Mouse (Mus musculus) hindbrain, embryonic 11.5 days (tissue): ENCODE results near the gene Lhb. TPM values are rescaled to one million over a fixed set of nuclear protein-coding genes. Genes with fewer than 3 reads are reported as not detected.
A peak's percentile ranks its signal among the peaks of the same experiment; 100 is the strongest.
"Not testable (repeated sequence)": the region's sequence is repeated elsewhere in the genome, so short reads cannot be mapped to it uniquely, and the experiment has no call there.

ENCODE experiments used
- ATAC-seq: fragments of 200-750 bp; cut with Nextera tagmentation; 2 replicates; pipeline ENCODE4 v1.8.0; 2017; ENCODE audit warnings: mild to moderate bottlenecking, moderate TSS enrichment, moderate library complexity; ENCODE audit not compliant: low FRiP score
- DNase-seq: peaks from one replicate; pipeline ENCODE4 v3.0.0-alpha.2; 2015; ENCODE audit warnings: low spot score
- H3K27ac ChIP-seq: fragments of 300-500 bp; sonication (generic); 2 replicates; pipeline ENCODE4 v1.5.1; 2014; ENCODE audit warnings: mild to moderate bottlenecking, low read depth, low read length
- H3K27me3 ChIP-seq: fragments of 300-500 bp; sonication (generic); 2 replicates; pipeline ENCODE4 v1.6.1; 2014; ENCODE audit warnings: mild to moderate bottlenecking, low read length, moderate library complexity, mixed read lengths; ENCODE audit not compliant: control insufficient read depth, insufficient read depth
- H3K36me3 ChIP-seq: fragments of 300-500 bp; sonication (generic); 2 replicates; pipeline ENCODE4 v1.6.1; 2014; ENCODE audit warnings: mild to moderate bottlenecking, low read length, moderate library complexity, mixed read lengths; ENCODE audit not compliant: control insufficient read depth, insufficient read depth
- H3K4me1 ChIP-seq: fragments of 300-500 bp; sonication (generic); replicated peaks from 2 replicates; pipeline ENCODE4 v1.6.1; 2014; ENCODE audit warnings: low read length, mixed read lengths; ENCODE audit not compliant: control insufficient read depth, insufficient read depth
- H3K4me2 ChIP-seq: fragments of 300-500 bp; sonication (generic); replicated peaks from 2 replicates; pipeline ENCODE4 v1.6.1; 2014; ENCODE audit warnings: mild to moderate bottlenecking, low read depth, low read length
- H3K4me3 ChIP-seq: fragments of 300-500 bp; sonication (generic); 2 replicates; pipeline ENCODE4 v1.5.1; 2014; ENCODE audit warnings: low read depth, low read length
- H3K9ac ChIP-seq: fragments of 300-500 bp; sonication (generic); 2 replicates; pipeline ENCODE4 v1.6.1; 2014; ENCODE audit warnings: low read depth, low read length
- H3K9me3 ChIP-seq: fragments of 300-500 bp; sonication (generic); 2 replicates; pipeline ENCODE4 v1.6.1; 2016; ENCODE audit warnings: low read length; ENCODE audit not compliant: control insufficient read depth
- WGBS: fragments of 180-500 bp; shearing (Covaris S2); extraction: QIAGEN DNeasy Blood & Tissue Kit; methylation state at CpG from one replicate; pipeline ENCODE4 v1.1.7; 2014; 5-methylcytosine and 5-hydroxymethylcytosine counted together
- polyA plus RNA-seq: library from polyadenylated mRNA; unstranded; fragments of >200 nt; fragmentation: Nextera tagmentation; extraction: Ambion mirVana; gene quantifications from 2 replicates; pipeline ENCODE4 v1.2.1, GENCODE M21; 2014

Gene Lhb
- polyA plus RNA-seq, 1 experiment from 2014 or later = not detected

GRCm38 (mm10) chr7:45461326-45461725 lies 40.7 kb downstream of the Lhb start:
- peaks cover 19% of the 10 kb centered on the region for H3K4me1 ChIP-seq
- H3K27ac ChIP-seq = peak overlapping the region; percentile 84
- peaks cover 11% of the 10 kb centered on the region; the same call in 1 of the 2 replicates for H3K36me3 ChIP-seq
- ATAC-seq = no peak
- no peak overlapping the region for H3K4me2 ChIP-seq
- 64% methylated on average over 5 of the region's 5 CpGs for WGBS
- H3K9ac ChIP-seq = no peak overlapping the region; the same call in 1 of the 2 replicates
- no peak for DNase-seq
- H3K27me3 ChIP-seq = no peaks in the 10 kb centered on the region
- no peaks in the 10 kb centered on the region for H3K9me3 ChIP-seq
- H3K4me3 ChIP-seq = no peak overlapping the region

GRCm38 (mm10) chr7:45461781-45462180 lies 41.2 kb downstream of the Lhb start:
- H3K9ac ChIP-seq = no peak overlapping the region
- DNase-seq (no peak), ATAC-seq (no peak)
- H3K27ac ChIP-seq = 0 out of 2 replicates have a peak overlapping the region, but pooled peaks have one; percentile 84
- H3K27me3 ChIP-seq = no peaks in the 10 kb centered on the region
- no peak overlapping the region for H3K4me2 ChIP-seq
- WGBS = 93% methylated on average over 4 of the region's 4 CpGs
- no peak overlapping the region for H3K4me3 ChIP-seq
- peaks cover 19% of the 10 kb centered on the region for H3K4me1 ChIP-seq
- no peaks in the 10 kb centered on the region for H3K9me3 ChIP-seq
- peaks cover 11% of the 10 kb centered on the region; the same call in 1 of the 2 replicates for H3K36me3 ChIP-seq

GRCm38 (mm10) chr7:45462325-45462724 lies 41.7 kb downstream of the Lhb start:
- 91% methylated on average over 4 of the region's 4 CpGs for WGBS
- ATAC-seq = no peak
- Histone ChIP-seq H3K9me3 (no peaks in the 10 kb centered on the region), H3K9ac (no peak overlapping the region), H3K27me3 (no peaks in the 10 kb centered on the region), H3K36me3 (peaks cover 9% of the 10 kb centered on the region; the same call in 1 of the 2 replicates), H3K27ac (no peak overlapping the region), H3K4me1 (peaks cover 14% of the 10 kb centered on the region), H3K4me2 (no peak overlapping the region), H3K4me3 (no peak overlapping the region)
- DNase-seq = no peak

- H3K36me3 ChIP-seq, H3K4me3 ChIP-seq, H3K9ac ChIP-seq, H3K4me2 ChIP-seq, H3K27me3 ChIP-seq, H3K27ac ChIP-seq, DNase-seq, H3K9me3 ChIP-seq, ATAC-seq: not testable (repeated sequence)
- WGBS = 80% methylated on average over 4 of the region's 4 CpGs
- H3K4me1 ChIP-seq = peaks cover 11% of the 10 kb centered on the region
Observed at GRCm38 (mm10) chr7:45462868-45463267, 42.2 kb downstream of the Lhb start.

GRCm38 (mm10) chr7:45463987-45464778 lies 43.6 kb downstream of the Lhb start:
- H3K27me3 ChIP-seq = no peaks in the 10 kb centered on the region
- H3K4me1 ChIP-seq = peaks cover 11% of the 10 kb centered on the region
- H3K4me2 ChIP-seq = no peak overlapping the region
- H3K36me3 ChIP-seq = peaks cover 9% of the 10 kb centered on the region; the same call in 1 of the 2 replicates
- no peak overlapping the region for H3K4me3 ChIP-seq
- 96% methylated on average over 7 of the region's 7 CpGs for WGBS
- no peaks in the 10 kb centered on the region for H3K9me3 ChIP-seq
- H3K9ac ChIP-seq = no peak overlapping the region
- DNase-seq (no peak), ATAC-seq (no peak)
- H3K27ac ChIP-seq = no peak overlapping the region

- Histone ChIP-seq H3K36me3 (peaks cover 9% of the 10 kb centered on the region; the same call in 1 of the 2 replicates), H3K9ac (no peak overlapping the region), H3K4me3 (no peak overlapping the region; the same call in 1 of the 2 replicates), H3K27me3 (no peaks in the 10 kb centered on the region), H3K4me1 (peaks cover 11% of the 10 kb centered on the region), H3K4me2 (no peak overlapping the region), H3K27ac (no peak overlapping the region), H3K9me3 (no peaks in the 10 kb centered on the region)
- ATAC-seq (no peak), DNase-seq (no peak)
- 94% methylated on average over 12 of the region's 12 CpGs for WGBS
Observed at GRCm38 (mm10) chr7:45465112-45465511, 44.5 kb downstream of the Lhb start.

GRCm38 (mm10) chr7:45465549-45465948 lies 44.9 kb downstream of the Lhb start:
- ATAC-seq (no peak), DNase-seq (no peak)
- 81% methylated on average over 9 of the region's 9 CpGs for WGBS
- peak overlapping the region; percentile 88 for H3K4me2 ChIP-seq
- peaks cover 9% of the 10 kb centered on the region; the same call in 1 of the 2 replicates for H3K36me3 ChIP-seq
- H3K27me3 ChIP-seq = no peaks in the 10 kb centered on the region
- peak overlapping the region; percentile 91 for H3K9ac ChIP-seq
- peaks cover 7% of the 10 kb centered on the region for H3K4me1 ChIP-seq
- H3K9me3 ChIP-seq = no peaks in the 10 kb centered on the region
- H3K27ac ChIP-seq = no peak overlapping the region
- H3K4me3 ChIP-seq = peak overlapping the region; percentile 84; the same call in 1 of the 2 replicates

- Histone ChIP-seq H3K9me3 (no peaks in the 10 kb centered on the region), H3K4me2 (peak within 1 kb of the TSS; percentile 88), H3K36me3 (peaks cover 9% of the 10 kb centered on the region; the same call in 1 of the 2 replicates), H3K27me3 (no peaks in the 10 kb centered on the region), H3K9ac (peak within 1 kb of the TSS; percentile 91), H3K4me3 (peak within 1 kb of the TSS; percentile 84), H3K27ac (peak within 1 kb of the TSS; percentile 65; the same call in 1 of the 2 replicates), H3K4me1 (0 out of 2 replicates have a peak, but pooled peaks cover 4% of the 10 kb centered on the region)
- DNase-seq (peak; percentile 99), ATAC-seq (peak; percentile 85)
- under 1% methylated on average over 45 of the region's 58 CpGs for WGBS
Observed at GRCm38 (mm10) chr7:45466283-45467089, 45.9 kb downstream of the Lhb start, which contains the start of gene Bax. Gene Bax, minus strand, starts transcription at chr7:45466898.
